Mouse (Mus musculus) midbrain, postnatal 0 days (tissue): ENCODE results near the gene Timm23. TPM values are rescaled to one million over a fixed set of nuclear protein-coding genes. Genes with fewer than 3 reads are reported as not detected.
"Not testable (repeated sequence)": the region's sequence is repeated elsewhere in the genome, so short reads cannot be mapped to it uniquely, and the experiment has no call there.

Experiments used
- ATAC-seq: fragments of 200-750 bp; cut with Nextera tagmentation; 2 replicates; pipeline ENCODE4 v1.8.0; 2017; ENCODE audit warnings: moderate number of reproducible peaks, mild to moderate bottlenecking, moderate TSS enrichment, moderate library complexity; ENCODE audit not compliant: low FRiP score
- DNase-seq: peaks from one replicate; pipeline ENCODE4 v3.0.0-alpha.2; 2015; ENCODE audit warnings: low spot score
- H3K27ac ChIP-seq: fragments of 300-500 bp; sonication (generic); 2 replicates; pipeline ENCODE4 v1.5.1; 2014; ENCODE audit warnings: low read depth, mild to moderate bottlenecking, low read length, mixed read lengths
- H3K27me3 ChIP-seq: fragments of 300-500 bp; sonication (generic); 2 replicates; pipeline ENCODE4 v1.6.1; 2014; ENCODE audit warnings: low read length, control low read depth, mixed read lengths; ENCODE audit not compliant: insufficient read depth
- H3K36me3 ChIP-seq: fragments of 300-500 bp; sonication (generic); 2 replicates; pipeline ENCODE4 v1.6.1; 2014; ENCODE audit warnings: low read length, control low read depth, mixed read lengths; ENCODE audit not compliant: insufficient read depth
- H3K4me1 ChIP-seq: fragments of 300-500 bp; sonication (generic); 2 replicates; pipeline ENCODE4 v1.6.1; 2014; ENCODE audit warnings: mild to moderate bottlenecking, control low read depth, antibody characterized with exemption, low read length, mixed read lengths; ENCODE audit not compliant: insufficient read depth
- H3K4me2 ChIP-seq: fragments of 300-500 bp; sonication (generic); 2 replicates; pipeline ENCODE4 v1.6.1; 2014; ENCODE audit warnings: low read depth, mild to moderate bottlenecking, low read length, mixed read lengths; ENCODE audit not compliant: poor library complexity, severe bottlenecking
- H3K4me3 ChIP-seq: fragments of 300-500 bp; sonication (generic); 2 replicates; pipeline ENCODE4 v1.5.1; 2014; ENCODE audit warnings: low read depth, mild to moderate bottlenecking, low read length, moderate library complexity
- H3K9ac ChIP-seq: fragments of 300-500 bp; sonication (generic); replicated peaks from 2 replicates; pipeline ENCODE4 v1.6.1; 2014; ENCODE audit warnings: mild to moderate bottlenecking, low read length, moderate library complexity, mixed read lengths; ENCODE audit not compliant: poor library complexity, severe bottlenecking
- H3K9me3 ChIP-seq: fragments of 300-500 bp; sonication (generic); 2 replicates; pipeline ENCODE4 v1.6.1; 2016; ENCODE audit warnings: low read length, control low read depth
- CTCF ChIP-seq: IDR thresholded peaks from 2 replicates; pipeline ENCODE4 v1.5.1; 2016; ENCODE audit warnings: antibody characterized with exemption, mild to moderate bottlenecking
- WGBS: fragments of 180-500 bp; shearing (Covaris S2); extraction: QIAGEN DNeasy Blood & Tissue Kit; methylation state at CpG from one replicate; pipeline ENCODE4 v1.1.7; 2014; 5-methylcytosine and 5-hydroxymethylcytosine counted together
- polyA plus RNA-seq: library from polyadenylated mRNA; unstranded; fragments of >200 nt; fragmentation: Nextera tagmentation; extraction: Ambion mirVana; gene quantifications from 2 replicates; pipeline ENCODE4 v1.2.1, GENCODE M21; 2015
- total RNA-seq: library from RNA; depleted of rRNA; stranded (reverse); fragments of >200 nt; gene quantifications from 2 replicates; pipeline ENCODE4 v1.2.3, GENCODE M21; 2014

The Timm23 gene
- total and polyA plus RNA-seq, 2 experiments from 2014 or later: 107 to 242 TPM

GRCm38 (mm10) chr14:32145809-32146511 is 55.7 kb downstream of the Timm23 start:
- 90% methylated on average over 7 of the region's 7 CpGs for WGBS
- no peak overlapping the region for H3K27ac ChIP-seq
- ATAC-seq (no peak), DNase-seq (no peak)
- no peaks in the 10 kb centered on the region for H3K36me3 ChIP-seq
- H3K4me3 ChIP-seq: no peak overlapping the region
- TF ChIP-seq CTCF: no peak
- H3K27me3 ChIP-seq: no peaks in the 10 kb centered on the region
- H3K9me3 ChIP-seq: 0 out of 2 replicates have a peak, but pooled peaks cover 4% of the 10 kb centered on the region
- no peaks in the 10 kb centered on the region for H3K4me1 ChIP-seq
- H3K9ac ChIP-seq: no peak overlapping the region
- H3K4me2 ChIP-seq: no peak overlapping the region

GRCm38 (mm10) chr14:32145401-32145800 is 56.3 kb downstream of the Timm23 start:
- no peaks in the 10 kb centered on the region for H3K36me3 ChIP-seq
- no peaks in the 10 kb centered on the region for H3K27me3 ChIP-seq
- H3K4me2 ChIP-seq: no peak overlapping the region
- no peak for TF ChIP-seq CTCF
- 0 out of 2 replicates have a peak, but pooled peaks cover 4% of the 10 kb centered on the region for H3K9me3 ChIP-seq
- no peak overlapping the region for H3K9ac ChIP-seq
- no peaks in the 10 kb centered on the region for H3K4me1 ChIP-seq
- ATAC-seq (no peak), DNase-seq (no peak)
- H3K27ac ChIP-seq: no peak overlapping the region
- 81% methylated on average over 4 of the region's 4 CpGs for WGBS
- H3K4me3 ChIP-seq: no peak overlapping the region

GRCm38 (mm10) chr14:32144734-32145133 is 57.0 kb downstream of the Timm23 start:
- no peak overlapping the region for H3K4me2 ChIP-seq
- 0 out of 2 replicates have a peak, but pooled peaks cover 4% of the 10 kb centered on the region for H3K9me3 ChIP-seq
- H3K36me3 ChIP-seq: no peaks in the 10 kb centered on the region
- H3K27me3 ChIP-seq: no peaks in the 10 kb centered on the region
- TF ChIP-seq CTCF: no peak
- ATAC-seq (no peak), DNase-seq (no peak)
- H3K9ac ChIP-seq: no peak overlapping the region
- H3K27ac ChIP-seq: no peak overlapping the region
- no peak overlapping the region for H3K4me3 ChIP-seq
- no peaks in the 10 kb centered on the region for H3K4me1 ChIP-seq

GRCm38 (mm10) chr14:32141723-32142122 is 60.0 kb downstream of the Timm23 start, which contains the start of gene Msmb:
Gene Msmb (plus strand): TSS chr14:32142023.
- WGBS: 88% methylated on average over 5 of the region's 5 CpGs
- no peak within 1 kb of the TSS for H3K27ac ChIP-seq
- no peaks in the 10 kb centered on the region for H3K9me3 ChIP-seq
- TF ChIP-seq CTCF: no peak
- H3K27me3 ChIP-seq: no peaks in the 10 kb centered on the region
- H3K4me1 ChIP-seq: no peaks in the 10 kb centered on the region
- ATAC-seq (no peak), DNase-seq (no peak)
- H3K4me2 ChIP-seq: no peak within 1 kb of the TSS
- H3K9ac ChIP-seq: no peak within 1 kb of the TSS
- H3K36me3 ChIP-seq: no peaks in the 10 kb centered on the region
- no peak within 1 kb of the TSS for H3K4me3 ChIP-seq

- Histone ChIP-seq H3K27ac (no peak overlapping the region), H3K9me3 (no peaks in the 10 kb centered on the region), H3K4me2 (no peak overlapping the region), H3K4me3 (no peak overlapping the region), H3K4me1 (no peaks in the 10 kb centered on the region), H3K36me3 (no peaks in the 10 kb centered on the region), H3K9ac (no peak overlapping the region), H3K27me3 (no peaks in the 10 kb centered on the region)
- DNase-seq: no peak
- ATAC-seq: no peak
- WGBS: 75% methylated on average over 5 of the region's 5 CpGs
- no peak for TF ChIP-seq CTCF
These were observed 61.2 kb downstream of the Timm23 start for GRCm38 (mm10) chr14:32140359-32140965.

GRCm38 (mm10) chr14:32136467-32136866 is 65.2 kb downstream of the Timm23 start:
- not testable (repeated sequence) for H3K4me1 ChIP-seq, H3K27me3 ChIP-seq, H3K4me2 ChIP-seq, H3K36me3 ChIP-seq, ATAC-seq, H3K9ac ChIP-seq, H3K9me3 ChIP-seq, H3K4me3 ChIP-seq, H3K27ac ChIP-seq, DNase-seq
- whole genome bisulfite sequencing: 75% methylated on average over 3 of the region's 3 CpGs
